Mouse (Mus musculus): ENCODE measurements around the gene Parp11. TPM values are rescaled to one million over a fixed set of nuclear protein-coding genes. Genes with fewer than 3 reads are reported as not detected.
A peak's percentile ranks its signal among the peaks of the same experiment; 100 is the strongest.

The Parp11 gene
- total and polyA plus RNA-seq, 2 experiments, result 3.5 to 9.4 TPM

DNA sequence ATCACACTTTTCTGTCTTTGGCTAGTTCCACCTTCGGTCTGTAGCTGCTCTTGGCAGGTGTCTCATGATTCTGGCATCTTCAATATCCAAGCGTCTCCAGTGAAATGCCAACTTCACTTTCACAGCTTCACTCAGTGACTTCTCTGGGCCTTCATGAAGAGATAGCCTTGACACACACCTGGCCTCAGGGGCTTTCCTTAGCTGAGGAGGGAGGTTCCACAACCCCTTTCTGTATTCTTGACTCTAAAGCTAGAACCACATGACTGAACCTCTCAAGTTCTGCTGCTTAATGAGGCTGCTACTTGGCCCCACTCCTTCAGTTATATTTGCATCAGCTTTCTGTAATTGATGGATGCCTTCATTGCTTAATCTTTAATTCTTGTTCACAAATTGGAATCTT is 10.1 kb downstream of the Parp11 start:
- whole genome bisulfite sequencing, result 91% methylated on average over 2 of the region's 2 CpGs
- no peak for DNase-seq (ENCODE audit: extremely low read depth, low read depth, low spot score)
- H3K27me3 ChIP-seq (ENCODE audit: control insufficient read depth, insufficient read depth, low read length), result no peaks in the 10 kb centered on the region
- H3K9ac ChIP-seq (ENCODE audit: low read depth, low read length), result no peak overlapping the region
- TF ChIP-seq POLR2A (IDR thresholded peaks at IDR 0.05; ENCODE audit: extremely low read depth, insufficient read depth, low read length) (no peak), CTCF (IDR thresholded peaks at IDR 0.05; ENCODE audit: low read depth, low read length) (no peak)
- no peaks in the 10 kb centered on the region for H3K36me3 ChIP-seq (ENCODE audit: control insufficient read depth, insufficient read depth, low read length)
- peaks cover 9% of the 10 kb centered on the region; the same call in 1 of the 2 replicates for H3K79me2 ChIP-seq (ENCODE audit: control insufficient read depth, insufficient read depth, low read length)
- no peak overlapping the region for H3K4me3 ChIP-seq (ENCODE audit: insufficient read depth, low read depth, low read length)
- H3K27ac ChIP-seq (replicated peaks; ENCODE audit: insufficient read depth, low read depth, low read length), result no peak overlapping the region
- H3K4me1 ChIP-seq (ENCODE audit: control insufficient read depth, insufficient read depth, low read length), result peaks cover 2% of the 10 kb centered on the region; the same call in 1 of the 2 replicates

DNA sequence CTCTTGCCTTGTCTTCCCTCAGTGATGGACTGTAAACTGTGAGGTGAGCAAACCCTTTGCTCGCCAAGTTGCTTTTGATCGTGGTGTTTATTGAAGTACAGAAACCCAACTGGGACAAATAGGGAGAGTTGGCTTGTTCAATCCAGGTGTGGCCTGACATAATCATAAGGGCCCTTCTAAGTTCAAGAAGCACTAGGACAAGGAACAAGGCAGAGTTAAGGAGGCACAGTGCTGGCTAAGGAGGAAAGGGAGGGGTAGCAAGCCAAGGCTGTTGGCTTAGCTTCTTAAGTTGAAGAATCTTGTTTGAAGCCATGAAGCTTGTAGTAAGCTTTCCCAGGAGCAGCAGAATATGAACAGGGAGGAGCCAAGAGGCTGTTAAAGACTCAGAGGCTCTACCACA is 13.1 kb downstream of the Parp11 start:
- Histone ChIP-seq H3K27ac (replicated peaks; ENCODE audit: insufficient read depth, low read depth, low read length) (no peak overlapping the region), H3K9ac (ENCODE audit: low read depth, low read length) (no peak overlapping the region), H3K4me3 (ENCODE audit: insufficient read depth, low read depth, low read length) (no peak overlapping the region), H3K79me2 (ENCODE audit: control insufficient read depth, insufficient read depth, low read length) (peaks cover 14% of the 10 kb centered on the region; the same call in 1 of the 2 replicates), H3K36me3 (ENCODE audit: control insufficient read depth, insufficient read depth, low read length) (no peaks in the 10 kb centered on the region), H3K4me1 (ENCODE audit: control insufficient read depth, insufficient read depth, low read length) (no peaks in the 10 kb centered on the region; the same call in 1 of the 2 replicates), H3K27me3 (ENCODE audit: control insufficient read depth, insufficient read depth, low read length) (no peaks in the 10 kb centered on the region)
- no peak for TF ChIP-seq CTCF (IDR thresholded peaks at IDR 0.05; ENCODE audit: low read depth, low read length)
- no peak for TF ChIP-seq POLR2A (IDR thresholded peaks at IDR 0.05; ENCODE audit: extremely low read depth, insufficient read depth, low read length)
- 68% methylated on average over 2 of the region's 2 CpGs for WGBS
- no peak for DNase-seq (ENCODE audit: extremely low read depth, low read depth, low spot score)

DNA sequence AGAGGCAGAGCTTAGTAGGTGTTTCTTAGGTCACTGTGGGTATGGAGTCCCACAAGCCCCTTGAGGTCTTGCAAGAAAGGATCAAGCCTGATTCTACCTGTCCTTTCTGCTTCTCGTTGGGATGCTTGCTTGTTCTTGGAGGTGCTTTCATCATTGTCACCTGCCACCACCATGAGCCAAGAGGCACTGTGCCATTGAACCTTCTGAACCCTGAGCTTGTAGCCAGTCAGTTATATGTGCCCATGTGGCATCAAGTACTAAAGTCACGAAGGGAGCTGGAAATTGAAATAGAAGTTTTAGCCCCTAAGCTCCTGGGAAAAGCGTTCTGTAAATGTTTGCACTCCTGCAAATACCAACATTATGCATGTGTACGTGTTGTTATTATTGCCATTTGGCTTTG is 14.9 kb downstream of the Parp11 start:
- TF ChIP-seq POLR2A (IDR thresholded peaks at IDR 0.05; ENCODE audit: extremely low read depth, insufficient read depth, low read length) (no peak), CTCF (IDR thresholded peaks at IDR 0.05; ENCODE audit: low read depth, low read length) (no peak)
- no peaks in the 10 kb centered on the region for H3K36me3 ChIP-seq (ENCODE audit: control insufficient read depth, insufficient read depth, low read length)
- WGBS, result 29% methylated on average over 4 of the region's 4 CpGs

DNA sequence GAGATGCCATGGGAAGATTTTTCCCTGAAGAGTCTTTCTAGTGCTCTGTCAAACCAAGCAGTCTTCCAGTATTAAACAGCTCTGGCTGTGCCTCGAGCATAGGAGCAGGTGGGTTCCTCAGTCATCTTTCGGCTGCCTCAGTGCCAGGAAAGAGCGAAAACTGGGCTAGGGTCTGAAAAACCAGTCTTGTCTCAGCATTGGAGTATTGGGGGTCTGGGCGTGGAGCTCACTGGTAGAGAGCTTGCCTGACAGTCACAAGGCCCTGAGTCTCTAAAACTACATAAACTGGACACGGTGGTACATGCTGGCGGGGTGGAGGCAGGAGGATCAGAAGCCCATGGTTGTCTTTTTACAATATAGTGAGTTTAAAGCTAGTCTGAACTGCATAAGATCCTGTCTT is 15.6 kb downstream of the Parp11 start:
- no peaks in the 10 kb centered on the region for H3K36me3 ChIP-seq (ENCODE audit: control insufficient read depth, insufficient read depth, low read length)
- H3K4me3 ChIP-seq (ENCODE audit: insufficient read depth, low read depth, low read length), result no peak overlapping the region
- no peak overlapping the region for H3K9ac ChIP-seq (ENCODE audit: low read depth, low read length)
- no peak overlapping the region for H3K27ac ChIP-seq (replicated peaks; ENCODE audit: insufficient read depth, low read depth, low read length)
- WGBS, result 97% methylated on average over 6 of the region's 6 CpGs
- peaks cover 14% of the 10 kb centered on the region; the same call in 1 of the 2 replicates for H3K79me2 ChIP-seq (ENCODE audit: control insufficient read depth, insufficient read depth, low read length)
- H3K4me1 ChIP-seq (ENCODE audit: control insufficient read depth, insufficient read depth, low read length), result no peaks in the 10 kb centered on the region; the same call in 1 of the 2 replicates
- no peak for DNase-seq (ENCODE audit: extremely low read depth, low read depth, low spot score)
- no peak for TF ChIP-seq CTCF (IDR thresholded peaks at IDR 0.05; ENCODE audit: low read depth, low read length)
- H3K27me3 ChIP-seq (ENCODE audit: control insufficient read depth, insufficient read depth, low read length), result no peaks in the 10 kb centered on the region

More for the DNA sequence above, 14.9 kb downstream of the Parp11 start:
- Histone ChIP-seq H3K9ac (ENCODE audit: low read depth, low read length) (no peak overlapping the region), H3K79me2 (ENCODE audit: control insufficient read depth, insufficient read depth, low read length) (peaks cover 14% of the 10 kb centered on the region; the same call in 1 of the 2 replicates), H3K27ac (replicated peaks; ENCODE audit: insufficient read depth, low read depth, low read length) (no peak overlapping the region), H3K27me3 (ENCODE audit: control insufficient read depth, insufficient read depth, low read length) (no peaks in the 10 kb centered on the region), H3K4me1 (ENCODE audit: control insufficient read depth, insufficient read depth, low read length) (no peaks in the 10 kb centered on the region; the same call in 1 of the 2 replicates), H3K4me3 (ENCODE audit: insufficient read depth, low read depth, low read length) (no peak overlapping the region)
- peak; percentile 92 for DNase-seq (ENCODE audit: extremely low read depth, low read depth, low spot score)

DNA sequence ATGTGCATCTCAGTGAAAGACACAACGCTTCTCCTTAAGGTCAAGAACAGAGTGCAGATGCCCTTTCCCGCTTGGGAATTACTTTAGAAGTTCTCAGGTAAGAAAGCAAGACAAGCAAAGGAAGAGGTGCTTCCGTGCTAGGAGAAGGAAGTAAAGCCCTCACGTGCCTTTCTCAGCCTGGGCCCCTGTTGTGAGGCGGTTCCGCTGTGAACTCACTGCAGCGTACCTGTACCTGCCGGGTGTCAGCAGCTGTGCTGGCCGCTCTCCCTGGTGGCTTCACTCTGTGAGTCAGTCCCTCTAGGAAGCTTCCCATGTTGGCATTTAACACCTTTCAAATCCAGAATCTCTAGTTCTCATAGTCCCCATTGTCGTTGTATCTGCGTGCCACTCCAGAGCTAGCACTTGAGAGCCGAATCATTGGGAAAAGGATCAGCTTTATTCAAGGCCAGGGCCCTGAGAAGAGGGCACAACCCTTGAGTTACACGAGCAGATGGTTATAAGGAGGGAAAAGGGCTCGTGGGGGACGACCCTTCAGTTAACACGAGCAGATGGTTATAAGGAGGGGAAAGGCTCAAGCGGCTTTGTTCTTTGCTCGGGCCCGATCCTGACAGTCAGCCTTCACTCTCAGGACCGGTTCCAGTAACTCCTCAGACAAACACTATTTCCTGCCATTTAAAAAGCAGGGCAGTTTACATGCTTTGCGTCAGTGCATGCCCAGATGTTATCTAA is 16.8 kb downstream of the Parp11 start:
- Histone ChIP-seq H3K9ac (ENCODE audit: low read depth, low read length) (no peak overlapping the region), H3K4me3 (ENCODE audit: insufficient read depth, low read depth, low read length) (no peak overlapping the region), H3K4me1 (ENCODE audit: control insufficient read depth, insufficient read depth, low read length) (no peaks in the 10 kb centered on the region; the same call in 1 of the 2 replicates), H3K36me3 (ENCODE audit: control insufficient read depth, insufficient read depth, low read length) (no peaks in the 10 kb centered on the region), H3K79me2 (ENCODE audit: control insufficient read depth, insufficient read depth, low read length) (peaks cover 11% of the 10 kb centered on the region; the same call in 1 of the 2 replicates), H3K27ac (replicated peaks; ENCODE audit: insufficient read depth, low read depth, low read length) (no peak overlapping the region), H3K27me3 (ENCODE audit: control insufficient read depth, insufficient read depth, low read length) (no peaks in the 10 kb centered on the region)
- no peak for DNase-seq (ENCODE audit: extremely low read depth, low read depth, low spot score)
- WGBS, result 86% methylated on average over 21 of the region's 21 CpGs
- TF ChIP-seq CTCF (IDR thresholded peaks at IDR 0.05; ENCODE audit: low read depth, low read length), result no peak
- no peak for TF ChIP-seq POLR2A (IDR thresholded peaks at IDR 0.05; ENCODE audit: extremely low read depth, insufficient read depth, low read length)

DNA sequence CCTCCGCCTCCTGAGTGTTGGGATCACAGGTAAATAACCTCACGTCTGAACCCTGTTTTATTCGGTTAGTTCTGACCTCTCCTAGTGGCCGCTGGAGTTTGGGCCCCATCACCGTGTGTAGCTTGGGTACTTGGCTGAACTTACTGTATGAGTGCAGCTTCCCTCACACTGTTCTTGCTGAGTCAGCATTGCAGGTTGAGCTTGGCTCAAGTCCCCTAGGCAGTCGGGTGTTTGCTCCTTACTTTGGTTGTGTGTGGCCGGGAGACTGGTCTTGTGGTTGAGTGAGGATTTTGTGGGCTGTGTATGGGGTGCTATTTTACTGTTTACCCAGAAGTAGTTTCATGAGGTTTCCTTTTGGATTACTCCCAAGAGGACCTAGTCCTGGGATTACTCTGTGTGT is 17.9 kb downstream of the Parp11 start:
- peak; percentile 83 for DNase-seq (ENCODE audit: extremely low read depth, low read depth, low spot score)
- Histone ChIP-seq H3K27me3 (ENCODE audit: control insufficient read depth, insufficient read depth, low read length) (no peaks in the 10 kb centered on the region), H3K9ac (ENCODE audit: low read depth, low read length) (no peak overlapping the region), H3K79me2 (ENCODE audit: control insufficient read depth, insufficient read depth, low read length) (peaks cover 8% of the 10 kb centered on the region; the same call in 1 of the 2 replicates), H3K27ac (replicated peaks; ENCODE audit: insufficient read depth, low read depth, low read length) (no peak overlapping the region), H3K4me1 (ENCODE audit: control insufficient read depth, insufficient read depth, low read length) (no peaks in the 10 kb centered on the region; the same call in 1 of the 2 replicates), H3K36me3 (ENCODE audit: control insufficient read depth, insufficient read depth, low read length) (no peaks in the 10 kb centered on the region), H3K4me3 (ENCODE audit: insufficient read depth, low read depth, low read length) (no peak overlapping the region)
- 27% methylated on average over 7 of the region's 7 CpGs for WGBS
- TF ChIP-seq POLR2A (IDR thresholded peaks at IDR 0.05; ENCODE audit: extremely low read depth, insufficient read depth, low read length) (no peak), CTCF (IDR thresholded peaks at IDR 0.05; ENCODE audit: low read depth, low read length) (no peak)

Measured in liver, adult 2 months (tissue).